Mouse (Mus musculus): ENCODE data around the gene Gm21852.
"Not testable (repeated sequence)": the region's sequence is repeated elsewhere in the genome, so short reads cannot be mapped to it uniquely, and the experiment has no call there.

Gm21852 gene

DNA sequence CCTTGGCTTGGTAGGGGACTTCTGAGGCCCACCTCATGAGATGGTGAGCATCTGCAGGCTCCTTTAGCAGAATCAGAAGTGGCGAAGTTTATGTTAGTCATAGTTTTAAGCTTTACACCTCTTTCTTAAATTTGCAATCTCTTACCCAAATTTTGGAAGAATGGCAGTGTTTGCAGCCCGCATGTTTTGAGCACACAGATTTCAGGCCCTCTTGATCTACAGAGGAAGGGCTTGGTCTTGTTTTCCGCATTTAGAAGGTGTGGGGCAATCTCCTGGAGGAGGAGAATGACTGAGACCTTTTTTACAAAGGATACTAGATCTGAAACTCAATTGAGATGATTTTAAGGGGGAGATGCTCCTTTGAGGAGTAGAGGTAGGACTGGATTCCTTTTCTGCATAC is at the start of gene Gm21852:
Gene Gm21852 (minus strand): TSS at position 101 of the 400 bp plus-strand sequence.
- not testable (repeated sequence) for DNase-seq (ENCODE audit: low spot score in 2 of 2)
